Mouse (Mus musculus) G1E (cell line): ENCODE measurements around the gene Adad2.

Source experiments
- CTCF ChIP-seq: IDR thresholded peaks from 2 replicates; pipeline ENCODE4 v1.5.1; 2012; ENCODE audit warnings: low read depth, low read length, inconsistent platforms, mixed read lengths
- GATA2 ChIP-seq: IDR thresholded peaks from 2 replicates; pipeline ENCODE4 v1.6.1; 2012; ENCODE audit warnings: low read depth, low read length, inconsistent platforms, borderline replicate concordance

DNA sequence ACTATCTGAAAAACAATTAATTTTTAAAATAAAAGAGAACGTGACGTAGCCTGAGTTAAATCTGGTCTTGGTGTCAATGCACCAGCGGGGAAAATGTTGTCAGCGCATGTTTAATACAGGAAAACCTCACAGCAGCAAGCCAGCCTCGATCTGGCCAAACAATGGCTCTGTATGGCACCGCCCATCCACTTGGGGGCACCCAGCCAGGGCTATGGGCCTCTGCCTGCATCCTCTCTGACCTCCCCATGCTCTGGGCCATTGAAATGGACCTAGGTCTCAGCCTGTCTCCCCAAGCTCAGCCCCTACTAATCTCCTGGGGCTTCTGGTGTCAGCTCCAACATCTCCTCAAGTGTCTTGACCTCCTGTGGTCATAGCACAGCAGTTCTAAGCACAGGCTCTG, 49.3 kb downstream of the Adad2 start:
- TF ChIP-seq CTCF (no peak), GATA2 (no peak)
